Mouse (Mus musculus): ENCODE data around the gene Erg28. TPM values are rescaled to one million over a fixed set of nuclear protein-coding genes. Genes with fewer than 3 reads are reported as not detected.

Erg28 gene
- polyA plus RNA-seq, 1 experiment from 2014 or later = 114 TPM

DNA sequence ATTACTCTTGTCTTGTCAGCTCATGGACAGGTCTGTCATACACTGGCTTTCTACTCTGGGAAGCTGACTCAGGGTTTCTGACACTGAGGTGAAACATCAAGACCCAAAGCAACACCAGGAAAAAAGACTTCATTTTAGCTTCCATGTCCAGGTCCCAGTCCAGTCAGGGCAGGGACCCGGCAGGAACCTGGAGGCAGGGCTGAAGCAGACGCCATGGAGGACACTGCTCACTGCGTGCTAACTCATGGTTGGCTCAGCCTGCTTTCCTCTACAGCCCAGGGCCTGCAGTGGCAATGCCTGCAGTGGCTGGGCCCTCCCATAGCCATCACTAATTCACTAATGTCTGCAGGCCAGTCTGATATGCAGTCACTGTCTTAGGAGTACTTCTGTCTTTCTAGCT lies 4.5 kb upstream of the Erg28 start:
- Histone ChIP-seq H3K36me3 (ENCODE audit: control insufficient read depth, insufficient read depth, low read length) (peaks cover 3% of the 10 kb centered on the region), H3K27ac (ENCODE audit: low read depth, low read length) (no peak overlapping the region), H3K27me3 (replicated peaks; ENCODE audit: control insufficient read depth, insufficient read depth, low read length) (no peaks in the 10 kb centered on the region), H3K4me2 (ENCODE audit: low read length) (no peak overlapping the region), H3K9ac (ENCODE audit: low read depth, low read length) (no peak overlapping the region), H3K9me3 (ENCODE audit: control insufficient read depth, low read length) (no peaks in the 10 kb centered on the region), H3K4me3 (ENCODE audit: low read length) (no peak overlapping the region), H3K4me1 (ENCODE audit: control insufficient read depth, insufficient read depth, low read depth, low read length) (peaks cover 7% of the 10 kb centered on the region)
- WGBS = 90% methylated on average over 3 of the region's 3 CpGs
- ATAC-seq = no peak

- Histone ChIP-seq H3K36me3 (ENCODE audit: control insufficient read depth, insufficient read depth, low read length) (peaks cover 5% of the 10 kb centered on the region), H3K9ac (ENCODE audit: low read depth, low read length) (no peak overlapping the region), H3K4me2 (ENCODE audit: low read length) (peak overlapping the region; percentile 47; the same call in 1 of the 2 replicates), H3K27me3 (replicated peaks; ENCODE audit: control insufficient read depth, insufficient read depth, low read length) (no peaks in the 10 kb centered on the region), H3K27ac (ENCODE audit: low read depth, low read length) (no peak overlapping the region), H3K4me3 (ENCODE audit: low read length) (no peak overlapping the region), H3K9me3 (ENCODE audit: control insufficient read depth, low read length) (no peaks in the 10 kb centered on the region), H3K4me1 (ENCODE audit: control insufficient read depth, insufficient read depth, low read depth, low read length) (peaks cover 21% of the 10 kb centered on the region)
- 69% methylated on average over 2 of the region's 2 CpGs for WGBS
- ATAC-seq = no peak
These were observed 1.5 kb upstream of the Erg28 start for GRCm38 (mm10) chr12:85825822-85826221.

- Histone ChIP-seq H3K4me3 (ENCODE audit: low read length) (peak overlapping the region; percentile 85), H3K9ac (ENCODE audit: low read depth, low read length) (peak overlapping the region; percentile 82), H3K27ac (ENCODE audit: low read depth, low read length) (peak overlapping the region; percentile 97), H3K36me3 (ENCODE audit: control insufficient read depth, insufficient read depth, low read length) (peaks cover 6% of the 10 kb centered on the region), H3K4me1 (ENCODE audit: control insufficient read depth, insufficient read depth, low read depth, low read length) (peaks cover 21% of the 10 kb centered on the region), H3K27me3 (replicated peaks; ENCODE audit: control insufficient read depth, insufficient read depth, low read length) (no peaks in the 10 kb centered on the region), H3K4me2 (ENCODE audit: low read length) (peak overlapping the region; percentile 47), H3K9me3 (ENCODE audit: control insufficient read depth, low read length) (no peaks in the 10 kb centered on the region)
- 7% methylated on average over 8 of the region's 8 CpGs for WGBS
- no peak for ATAC-seq
These were observed 1.0 kb upstream of the Erg28 start for GRCm38 (mm10) chr12:85825361-85825760.

GRCm38 (mm10) chr12:85822051-85822450 lies 2.3 kb downstream of the Erg28 start:
- Histone ChIP-seq H3K4me3 (ENCODE audit: low read length) (no peak overlapping the region), H3K9me3 (ENCODE audit: control insufficient read depth, low read length) (no peaks in the 10 kb centered on the region), H3K4me2 (ENCODE audit: low read length) (no peak overlapping the region), H3K4me1 (ENCODE audit: control insufficient read depth, insufficient read depth, low read depth, low read length) (peaks cover 21% of the 10 kb centered on the region), H3K36me3 (ENCODE audit: control insufficient read depth, insufficient read depth, low read length) (peaks cover 8% of the 10 kb centered on the region), H3K27ac (ENCODE audit: low read depth, low read length) (no peak overlapping the region), H3K27me3 (replicated peaks; ENCODE audit: control insufficient read depth, insufficient read depth, low read length) (no peaks in the 10 kb centered on the region), H3K9ac (ENCODE audit: low read depth, low read length) (no peak overlapping the region)
- ATAC-seq = no peak
- WGBS = 74% methylated on average over 9 of the region's 9 CpGs

DNA sequence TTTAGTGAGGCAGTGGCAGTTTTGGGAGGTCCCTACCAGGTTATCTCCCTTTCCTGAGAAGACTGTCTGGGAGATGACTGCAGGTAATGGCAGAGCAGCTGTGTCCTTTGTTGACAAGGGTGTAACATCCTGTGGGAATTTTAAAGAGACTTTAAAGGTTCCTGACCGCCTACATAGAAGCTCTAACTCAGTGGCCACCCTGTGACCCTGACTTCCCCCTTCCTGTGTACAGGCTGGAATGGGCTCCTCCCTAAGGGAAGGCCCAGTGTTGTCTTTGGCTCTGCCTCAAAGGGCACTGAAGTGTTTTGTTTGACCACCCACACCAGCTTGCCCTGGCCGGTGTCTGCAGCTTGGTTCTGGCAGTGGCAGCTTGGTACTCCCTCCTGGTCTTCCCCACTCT lies 10.8 kb downstream of the Erg28 start:
- H3K9ac ChIP-seq (ENCODE audit: low read depth, low read length) = no peak overlapping the region
- peaks cover 12% of the 10 kb centered on the region for H3K36me3 ChIP-seq (ENCODE audit: control insufficient read depth, insufficient read depth, low read length)
- H3K27ac ChIP-seq (ENCODE audit: low read depth, low read length) = no peak overlapping the region
- H3K27me3 ChIP-seq (replicated peaks; ENCODE audit: control insufficient read depth, insufficient read depth, low read length) = no peaks in the 10 kb centered on the region
- H3K4me2 ChIP-seq (ENCODE audit: low read length) = no peak overlapping the region
- H3K9me3 ChIP-seq (ENCODE audit: control insufficient read depth, low read length) = no peaks in the 10 kb centered on the region
- WGBS = 72% methylated on average over 2 of the region's 2 CpGs
- H3K4me3 ChIP-seq (ENCODE audit: low read length) = no peak overlapping the region
- no peaks in the 10 kb centered on the region for H3K4me1 ChIP-seq (ENCODE audit: control insufficient read depth, insufficient read depth, low read depth, low read length)
- ATAC-seq = no peak

- no peak overlapping the region for H3K4me3 ChIP-seq (ENCODE audit: low read length)
These were observed 12.7 kb downstream of the Erg28 start for GRCm38 (mm10) chr12:85811676-85812075.

DNA sequence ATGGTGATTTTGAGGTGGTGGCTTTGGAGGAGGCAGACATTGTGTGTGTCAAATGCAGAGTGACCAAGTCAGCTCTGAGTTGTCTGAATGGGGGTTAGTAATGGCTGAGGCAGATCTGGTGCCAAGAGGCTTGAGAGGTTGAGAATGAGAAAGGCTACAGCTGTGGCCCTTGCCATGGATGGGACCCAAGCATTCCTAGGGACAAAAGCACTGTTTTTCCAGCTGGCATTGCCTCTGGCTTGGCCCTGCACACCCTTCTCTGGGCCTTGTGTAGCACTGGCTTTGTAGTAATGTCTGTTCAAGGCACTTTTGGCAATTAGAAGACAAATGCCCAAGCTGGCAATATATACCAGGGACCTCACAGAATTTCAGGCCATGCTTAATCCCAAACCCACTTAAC lies 13.4 kb downstream of the Erg28 start:
- Histone ChIP-seq H3K4me3 (ENCODE audit: low read length) (no peak overlapping the region), H3K9me3 (ENCODE audit: control insufficient read depth, low read length) (no peaks in the 10 kb centered on the region), H3K27me3 (replicated peaks; ENCODE audit: control insufficient read depth, insufficient read depth, low read length) (no peaks in the 10 kb centered on the region), H3K4me2 (ENCODE audit: low read length) (no peak overlapping the region), H3K27ac (ENCODE audit: low read depth, low read length) (no peak overlapping the region), H3K9ac (ENCODE audit: low read depth, low read length) (no peak overlapping the region), H3K4me1 (ENCODE audit: control insufficient read depth, insufficient read depth, low read depth, low read length) (no peaks in the 10 kb centered on the region), H3K36me3 (ENCODE audit: control insufficient read depth, insufficient read depth, low read length) (peaks cover 5% of the 10 kb centered on the region)
- ATAC-seq = peak; percentile 73

More at GRCm38 (mm10) chr12:85811676-85812075, 12.7 kb downstream of the Erg28 start:
- Histone ChIP-seq H3K27me3 (replicated peaks; ENCODE audit: control insufficient read depth, insufficient read depth, low read length) (no peaks in the 10 kb centered on the region), H3K4me2 (ENCODE audit: low read length) (no peak overlapping the region), H3K9me3 (ENCODE audit: control insufficient read depth, low read length) (no peaks in the 10 kb centered on the region), H3K27ac (ENCODE audit: low read depth, low read length) (no peak overlapping the region), H3K36me3 (ENCODE audit: control insufficient read depth, insufficient read depth, low read length) (peaks cover 11% of the 10 kb centered on the region), H3K9ac (ENCODE audit: low read depth, low read length) (no peak overlapping the region), H3K4me1 (ENCODE audit: control insufficient read depth, insufficient read depth, low read depth, low read length) (no peaks in the 10 kb centered on the region)
- no peak for ATAC-seq
- WGBS = 99% methylated on average over 4 of the region's 4 CpGs

GRCm38 (mm10) chr12:85809726-85810125 lies 14.6 kb downstream of the Erg28 start:
- no peaks in the 10 kb centered on the region for H3K36me3 ChIP-seq (ENCODE audit: control insufficient read depth, insufficient read depth, low read length)

DNA sequence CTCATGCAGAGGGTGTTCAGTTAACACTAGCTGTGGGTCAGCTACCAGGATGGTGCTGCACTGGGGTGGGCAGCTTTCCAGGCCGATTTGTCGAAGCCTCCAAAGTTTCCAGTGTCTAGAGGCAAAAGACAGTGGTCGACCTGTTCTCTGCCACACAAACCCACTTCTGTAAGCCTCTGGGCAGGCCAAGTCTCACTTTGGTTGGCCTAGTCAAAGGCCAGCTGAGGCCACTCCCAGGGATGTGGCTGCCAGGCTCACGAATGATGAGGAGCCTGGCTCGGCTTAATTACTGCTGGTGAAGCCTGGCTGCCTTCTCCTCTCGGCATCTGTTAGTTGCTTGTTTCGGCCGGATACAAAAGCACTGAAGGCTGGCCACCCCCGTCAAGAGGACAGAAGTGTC lies 24.3 kb downstream of the Erg28 start:
- Histone ChIP-seq H3K27me3 (replicated peaks; ENCODE audit: control insufficient read depth, insufficient read depth, low read length) (no peaks in the 10 kb centered on the region), H3K9me3 (ENCODE audit: control insufficient read depth, low read length) (no peaks in the 10 kb centered on the region), H3K36me3 (ENCODE audit: control insufficient read depth, insufficient read depth, low read length) (no peaks in the 10 kb centered on the region), H3K9ac (ENCODE audit: low read depth, low read length) (no peak overlapping the region), H3K27ac (ENCODE audit: low read depth, low read length) (no peak overlapping the region), H3K4me1 (ENCODE audit: control insufficient read depth, insufficient read depth, low read depth, low read length) (no peaks in the 10 kb centered on the region), H3K4me3 (ENCODE audit: low read length) (no peak overlapping the region), H3K4me2 (ENCODE audit: low read length) (no peak overlapping the region)
- 57% methylated on average over 9 of the region's 9 CpGs for WGBS
- ATAC-seq = peak; percentile 24; the same call in 1 of the 2 replicates

More at GRCm38 (mm10) chr12:85809726-85810125, 14.6 kb downstream of the Erg28 start:
- H3K9ac ChIP-seq (ENCODE audit: low read depth, low read length) = no peak overlapping the region
- no peak overlapping the region for H3K4me2 ChIP-seq (ENCODE audit: low read length)
- H3K27me3 ChIP-seq (replicated peaks; ENCODE audit: control insufficient read depth, insufficient read depth, low read length) = no peaks in the 10 kb centered on the region
- ATAC-seq = no peak
- WGBS = 59% methylated on average over 6 of the region's 6 CpGs
- H3K27ac ChIP-seq (ENCODE audit: low read depth, low read length) = no peak overlapping the region
- no peaks in the 10 kb centered on the region for H3K4me1 ChIP-seq (ENCODE audit: control insufficient read depth, insufficient read depth, low read depth, low read length)
- no peaks in the 10 kb centered on the region for H3K9me3 ChIP-seq (ENCODE audit: control insufficient read depth, low read length)
- no peak overlapping the region for H3K4me3 ChIP-seq (ENCODE audit: low read length)

DNA sequence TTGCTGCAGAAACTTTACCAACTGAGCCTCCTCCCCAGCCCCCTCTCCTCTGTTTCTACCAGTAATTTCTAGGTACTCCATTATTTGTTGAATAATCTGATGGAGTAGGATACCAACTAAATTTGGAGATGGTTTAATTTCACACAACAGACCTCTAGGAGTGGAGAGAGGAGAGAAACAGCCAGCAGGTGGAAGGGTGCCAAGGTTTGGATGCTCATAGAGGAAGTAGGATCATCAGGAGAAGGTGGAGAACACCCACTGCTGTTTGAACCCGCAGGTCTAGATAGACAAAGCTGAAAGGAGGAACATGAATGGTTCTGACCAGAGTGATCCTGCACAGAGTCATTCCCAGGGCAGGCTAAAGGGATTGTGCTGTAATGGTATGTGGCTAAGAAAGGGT lies 28.8 kb downstream of the Erg28 start:
- Histone ChIP-seq H3K36me3 (ENCODE audit: control insufficient read depth, insufficient read depth, low read length) (no peaks in the 10 kb centered on the region), H3K27me3 (replicated peaks; ENCODE audit: control insufficient read depth, insufficient read depth, low read length) (no peaks in the 10 kb centered on the region), H3K27ac (ENCODE audit: low read depth, low read length) (no peak overlapping the region), H3K4me2 (ENCODE audit: low read length) (no peak overlapping the region), H3K4me1 (ENCODE audit: control insufficient read depth, insufficient read depth, low read depth, low read length) (no peaks in the 10 kb centered on the region), H3K4me3 (ENCODE audit: low read length) (no peak overlapping the region), H3K9me3 (ENCODE audit: control insufficient read depth, low read length) (no peaks in the 10 kb centered on the region), H3K9ac (ENCODE audit: low read depth, low read length) (no peak overlapping the region)
- ATAC-seq = no peak
- WGBS = 71% methylated on average over 1 of the region's 1 CpGs
